8 mouse cellular contexts compared by ENCODE assay signal in the genomic region with DNA sequence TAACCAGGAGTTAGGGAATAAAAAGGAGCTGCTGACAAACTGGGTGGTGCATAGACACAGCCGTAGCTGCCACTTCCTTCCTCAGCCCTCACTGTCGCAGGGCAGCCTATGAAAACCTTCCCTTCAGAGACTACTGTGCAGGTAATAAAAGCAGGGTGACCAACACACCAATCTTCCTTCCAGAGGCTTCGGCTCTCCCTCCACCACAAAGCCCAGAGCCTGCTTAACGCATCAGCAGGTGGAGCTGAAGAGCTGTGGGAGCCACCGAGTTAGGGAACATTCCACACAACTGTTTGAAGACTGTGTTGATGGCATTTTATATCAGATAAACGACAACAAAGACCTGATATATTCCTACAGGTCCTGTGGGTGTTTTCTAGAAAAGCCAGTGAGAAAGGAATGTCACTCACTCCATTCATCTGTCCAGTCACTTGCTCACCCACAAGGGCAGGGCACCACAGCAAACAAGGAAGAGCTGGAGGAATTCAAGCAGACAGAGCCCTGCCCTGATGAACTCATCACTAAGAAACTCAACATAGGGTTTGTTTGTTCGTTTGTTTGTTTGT. TPM values are rescaled to one million over a fixed set of nuclear protein-coding genes. Genes with fewer than 3 reads are reported as not detected.
DNase-seq lines count a peak whose midpoint lies in the region; ATAC-seq lines count a peak whose summit lies in the region.

No protein-coding gene starts in this region.

- H3K4me1 ChIP-seq in heart, embryonic 12.5 days (replicated peaks): 0 out of 2 replicates have a peak, but pooled peaks cover under 1% of the 10 kb centered on the region

- H3K9me3 ChIP-seq in heart, embryonic 12.5 days (replicated peaks): no peaks in the 10 kb centered on the region

- H3K4me2 ChIP-seq in heart, embryonic 12.5 days: no peak overlapping the region

- no peaks in the 10 kb centered on the region for H3K36me3 ChIP-seq in heart, embryonic 12.5 days

- peak; percentile 38 for DNase-seq in kidney, adult 18-20 months
- no peak for DNase-seq in kidney, adult 11 months
- DNase-seq in ES-CJ7 (ENCODE audit: low read depth, low spot score) (peak; percentile 15), R1 (ENCODE audit: low read depth, low spot score) (peak; percentile 41)
- peak; percentile 28 to 62 for DNase-seq in layer of hippocampus, adult 18-20 months (ENCODE audit: low spot score in 2 of 2)
- DNase-seq in testis, postnatal 10 days (ENCODE audit: low spot score): peak; percentile 70
- DNase-seq in thymus, adult 18-20 months: no peak

- H3K27me3 ChIP-seq in heart, embryonic 12.5 days (replicated peaks): no peaks in the 10 kb centered on the region

- no peak for ATAC-seq in heart, embryonic 12.5 days (ENCODE audit: insufficient number of reproducible peaks, low FRiP score)

- H3K4me3 ChIP-seq in heart, embryonic 12.5 days: no peak overlapping the region

- 36% methylated on average over 7 of the region's 7 CpGs for WGBS in heart, embryonic 12.5 days

- H3K9ac ChIP-seq in heart, embryonic 12.5 days: no peak overlapping the region

- H3K27ac ChIP-seq in heart, embryonic 12.5 days (ENCODE audit: poor library complexity, severe bottlenecking): no peak overlapping the region

RNA-seq across cellular contexts. Expression of a gene that starts 10.6 kb away (rescaled TPM):
- 1 to 10 TPM in 1 of 2 experiments, under 1 TPM in 1; 0.87 to 1.0 TPM for total RNA-seq in layer of hippocampus, adult 18-20 months (2021)
- 2.9 and 4.1 TPM in 2 replicates for polyA plus RNA-seq in heart, embryonic 12.5 days (2016; fragmentation: Nextera tagmentation; extraction: Ambion mirVana)

Comparison
In these comparisons a context has a peak if more than half of its experiments do, and no peak if none do; other contexts are left out.
1. DNase-seq: peak in kidney, adult 18-20 months (single experiment), ES-CJ7 (single experiment), R1 (single experiment), layer of hippocampus, adult 18-20 months (2 of 2) and testis, postnatal 10 days (single experiment); none in kidney, adult 11 months (single experiment) and thymus, adult 18-20 months (0 of 2).